Mouse (Mus musculus): ENCODE data around the gene Apom.

DNA sequence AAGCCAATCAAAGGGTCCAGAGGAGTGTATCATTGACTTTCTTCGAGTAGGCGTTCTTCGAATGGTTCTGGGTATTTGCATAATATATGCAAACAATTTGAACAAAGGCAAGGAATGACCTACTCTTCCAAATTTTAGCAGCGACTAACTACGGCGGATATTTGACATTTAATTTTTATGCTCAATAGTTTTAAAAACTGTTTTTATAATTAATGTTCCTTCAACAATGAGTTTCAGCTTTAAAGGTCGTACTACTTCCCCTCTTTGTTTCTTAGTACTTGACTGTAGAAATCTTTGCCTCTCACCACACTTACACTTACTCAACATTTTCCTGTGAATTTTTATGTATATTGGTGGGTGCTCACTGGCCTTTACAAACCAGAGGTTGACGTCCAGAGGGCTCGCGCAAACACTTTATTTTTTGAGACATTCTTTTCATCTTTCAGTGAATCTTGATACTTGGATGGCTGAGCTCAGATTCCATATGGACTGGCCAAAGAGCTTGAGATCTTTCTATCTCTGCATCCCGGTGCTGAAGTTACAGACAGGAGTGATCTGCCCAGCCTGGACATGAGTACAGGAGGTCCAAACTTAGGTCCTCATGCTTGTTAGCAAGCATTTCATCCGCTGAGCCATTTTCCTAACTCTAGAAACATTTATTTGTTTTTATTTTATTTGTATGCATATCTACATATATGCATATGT is 33.8 kb upstream of the Apom start:
- TF ChIP-seq MAX (IDR thresholded peaks at IDR 0.05) (no peak), CTCF (IDR thresholded peaks at IDR 0.05; ENCODE audit: control insufficient read depth, insufficient read depth, insufficient read length) (no peak), CEBPB (IDR thresholded peaks at IDR 0.05; ENCODE audit: low read depth) (no peak), USF1 (IDR thresholded peaks at IDR 0.05; ENCODE audit: low read depth) (no peak), FOSL1 (IDR thresholded peaks at IDR 0.05; ENCODE audit: insufficient read depth, low read length, poor library complexity, severe bottlenecking) (no peak)
